Mouse (Mus musculus) kidney, adult 2 months (tissue): ENCODE measurements around the gene Meis1.

ENCODE experiments used
- CTCF ChIP-seq: fragments of 200-500 bp; conservative IDR thresholded peaks from 2 replicates; pipeline ENCODE4 v1.5.1; 2011; ENCODE audit warnings: low read depth, mild to moderate bottlenecking, control low read depth, low read length, moderate library complexity, mixed read lengths; ENCODE audit not compliant: insufficient read depth, insufficient read length
- POLR2A ChIP-seq: fragments of 200-500 bp; IDR thresholded peaks from one replicate; pipeline ENCODE4 v1.6.1; 2011; ENCODE audit warnings: low read depth, low read length, control low read depth

GRCm38 (mm10) chr11:19016481-19017220 lies 2.1 kb downstream of the Meis1 start:
- TF ChIP-seq POLR2A (no peak), CTCF (no peak)
